Mouse (Mus musculus) midbrain, embryonic 12.5 days (tissue): ENCODE results near the gene Golph3l. TPM values are rescaled to one million over a fixed set of nuclear protein-coding genes. Genes with fewer than 3 reads are reported as not detected.
A peak's percentile ranks its signal among the peaks of the same experiment; 100 is the strongest.

Experiments used
- ATAC-seq: fragments of 200-750 bp; cut with Nextera tagmentation; 2 replicates; pipeline ENCODE4 v1.8.0; 2017; ENCODE audit warnings: low read depth, moderate TSS enrichment, moderate library complexity; ENCODE audit not compliant: low FRiP score
- H3K27ac ChIP-seq: fragments of 300-500 bp; sonication (generic); replicated peaks from 2 replicates; pipeline ENCODE4 v1.5.1; 2016; ENCODE audit warnings: mild to moderate bottlenecking
- H3K27me3 ChIP-seq: fragments of 300-500 bp; sonication (generic); 2 replicates; pipeline ENCODE4 v1.6.1; 2016; ENCODE audit warnings: mild to moderate bottlenecking
- H3K36me3 ChIP-seq: fragments of 300-500 bp; sonication (generic); 2 replicates; pipeline ENCODE4 v1.6.1; 2016
- H3K4me1 ChIP-seq: fragments of 300-500 bp; sonication (generic); 2 replicates; pipeline ENCODE4 v1.6.1; 2016
- H3K4me2 ChIP-seq: fragments of 300-500 bp; sonication (generic); replicated peaks from 2 replicates; pipeline ENCODE4 v1.6.1; 2016; ENCODE audit warnings: mild to moderate bottlenecking, moderate library complexity
- H3K4me3 ChIP-seq: fragments of 300-500 bp; sonication (generic); 2 replicates; pipeline ENCODE4 v1.5.1; 2016; ENCODE audit warnings: mild to moderate bottlenecking
- H3K9ac ChIP-seq: fragments of 300-500 bp; sonication (generic); replicated peaks from 2 replicates; pipeline ENCODE4 v1.6.1; 2016; ENCODE audit warnings: mild to moderate bottlenecking, moderate library complexity
- H3K9me3 ChIP-seq: fragments of 300-500 bp; sonication (generic); 2 replicates; pipeline ENCODE4 v1.6.1; 2016; ENCODE audit warnings: mild to moderate bottlenecking
- WGBS: fragments of 180-500 bp; shearing (Covaris S2); methylation state at CpG from one replicate; pipeline ENCODE4 v1.1.7; 2016; 5-methylcytosine and 5-hydroxymethylcytosine counted together
- polyA plus RNA-seq: library from polyadenylated mRNA; unstranded; fragments of >200 nt; fragmentation: Nextera tagmentation; extraction: Ambion mirVana; gene quantifications from 2 replicates; pipeline ENCODE4 v1.2.1, GENCODE M21; 2016

The Golph3l gene
- polyA plus RNA-seq, 1 experiment from 2014 or later: 37.8 TPM

GRCm38 (mm10) chr3:95667521-95667920 is 78.8 kb downstream of the Golph3l start:
- WGBS: 80% methylated on average over 4 of the region's 4 CpGs
- peaks cover 52% of the 10 kb centered on the region for H3K36me3 ChIP-seq
- no peak overlapping the region for H3K9ac ChIP-seq
- ATAC-seq: no peak
- no peak overlapping the region for H3K4me3 ChIP-seq
- no peak overlapping the region for H3K4me2 ChIP-seq
- no peaks in the 10 kb centered on the region for H3K27me3 ChIP-seq
- peaks cover 39% of the 10 kb centered on the region for H3K4me1 ChIP-seq
- no peaks in the 10 kb centered on the region for H3K9me3 ChIP-seq
- peak overlapping the region; percentile 54; the same call in 1 of the 2 replicates for H3K27ac ChIP-seq

- H3K4me3 ChIP-seq: no peak overlapping the region
- peaks cover 52% of the 10 kb centered on the region for H3K36me3 ChIP-seq
- no peak for ATAC-seq
- no peak overlapping the region for H3K4me2 ChIP-seq
- H3K27me3 ChIP-seq: no peaks in the 10 kb centered on the region
- H3K9me3 ChIP-seq: no peaks in the 10 kb centered on the region
- H3K4me1 ChIP-seq: peaks cover 35% of the 10 kb centered on the region
- H3K9ac ChIP-seq: no peak overlapping the region
- WGBS: 61% methylated on average over 7 of the region's 7 CpGs
- peak overlapping the region; percentile 54; the same call in 1 of the 2 replicates for H3K27ac ChIP-seq
These were observed 79.3 kb downstream of the Golph3l start for GRCm38 (mm10) chr3:95668026-95668425.

Other genes with a start within 250 kb of the Golph3l start
- 60.2 and 62.3 TPM in 2 replicates for gene Setdb1, start 231.7 kb upstream of the Golph3l start, polyA plus RNA-seq
- gene 4930558C23Rik, start 186.1 kb upstream of the Golph3l start, polyA plus RNA-seq: not detected in 2 replicates
- 32.9 and 33.2 TPM in 2 replicates for gene Arnt, start 154.5 kb upstream of the Golph3l start, polyA plus RNA-seq
- gene Ctsk, start 89.7 kb upstream of the Golph3l start, polyA plus RNA-seq: 8.7 and 13.7 TPM in 2 replicates
- gene Ctss, start 62.1 kb upstream of the Golph3l start, polyA plus RNA-seq: 10.0 and 10.1 TPM in 2 replicates
- not detected in 2 replicates for gene Hormad1, start 29.3 kb upstream of the Golph3l start, polyA plus RNA-seq
- 100 and 106 TPM in 2 replicates for gene Ensa, start 36.1 kb downstream of the Golph3l start, polyA plus RNA-seq
- gene Mcl1, start 69.9 kb downstream of the Golph3l start, polyA plus RNA-seq: 74.3 and 88.9 TPM in 2 replicates
- 1.3 and 1.5 TPM in 2 replicates for gene Adamtsl4, start 99.0 kb downstream of the Golph3l start, polyA plus RNA-seq
- gene Ecm1, start 150.6 kb downstream of the Golph3l start, polyA plus RNA-seq: 12.8 and 14.2 TPM in 2 replicates
- 50.5 and 52.3 TPM in 2 replicates for gene Tars2, start 171.3 kb downstream of the Golph3l start, polyA plus RNA-seq
- gene Rprd2, start 229.9 kb downstream of the Golph3l start, polyA plus RNA-seq: 29.2 and 29.4 TPM in 2 replicates